Mouse (Mus musculus): ENCODE results near the gene Gm6096. TPM values are rescaled to one million over a fixed set of nuclear protein-coding genes. Genes with fewer than 3 reads are reported as not detected.

The Gm6096 gene
- total RNA-seq, 2 experiments from 2014 or later = not detected

GRCm38 (mm10) chr7:34291265-34291664 lies 40.4 kb downstream of the Gm6096 start:
- intact Hi-C loops (cut with DNase I) = no loop called here
- no peak for DNase-seq (ENCODE audit: low spot score in 2 of 2)

GRCm38 (mm10) chr7:34292633-34293032 lies 41.8 kb downstream of the Gm6096 start:
- no peak for DNase-seq (ENCODE audit: low spot score in 2 of 2)
- intact Hi-C loops (cut with DNase I) = no loop called here

GRCm38 (mm10) chr7:34296124-34296523 lies 45.3 kb downstream of the Gm6096 start:
- intact Hi-C loops (cut with DNase I) = no loop called here
- DNase-seq (ENCODE audit: low spot score in 2 of 2) = no peak

- intact Hi-C loops (cut with DNase I) = no loop called here
- no peak for DNase-seq (ENCODE audit: low spot score in 2 of 2)
Measured at GRCm38 (mm10) chr7:34298818-34299217, 48.0 kb downstream of the Gm6096 start.

Other genes with a start within 250 kb of the Gm6096 start
- gene Scgb2b27, start 237.1 kb upstream of the Gm6096 start, total RNA-seq (2021) = not detected
- not detected for gene Scgb1b27, start 229.6 kb upstream of the Gm6096 start, total RNA-seq (2021)
- gene Scgb1b30, start 155.6 kb upstream of the Gm6096 start, total RNA-seq (2021) = not detected
- gene Wtip, start 117.8 kb upstream of the Gm6096 start, total RNA-seq (2021) = 10 to 100 TPM; 10.6 to 11.3 TPM
- 10 to 100 TPM; 87.2 to 91.5 TPM for gene Uba2, start 81.4 kb upstream of the Gm6096 start, total RNA-seq (2021)
- 10 to 100 TPM; 20.8 to 25.5 TPM for gene Pdcd2l, start 54.4 kb upstream of the Gm6096 start, total RNA-seq (2021)
- 100 to 1,000 TPM; 657 to 693 TPM for gene Gpi1, start 20.7 kb upstream of the Gm6096 start, total RNA-seq (2021)
- gene 4931406P16Rik, start 62.5 kb downstream of the Gm6096 start, total RNA-seq (2021) = 10 to 100 TPM; 42.6 to 43.0 TPM
- 10 to 100 TPM; 76.3 to 79.6 TPM for gene Lsm14a, start 142.3 kb downstream of the Gm6096 start, total RNA-seq (2021)